Mouse (Mus musculus): ENCODE data around the gene Foxred1. TPM values are rescaled to one million over a fixed set of nuclear protein-coding genes. Genes with fewer than 3 reads are reported as not detected.

Gene Foxred1
- polyA plus RNA-seq, 1 experiment from 2014 or later = 35.5 TPM

Other genes with a start within 250 kb of the Foxred1 start
- gene St3gal4, start 91.8 kb downstream of the Foxred1 start, polyA plus RNA-seq (2014; fragmentation: Nextera tagmentation; extraction: Ambion mirVana) = 24.4 and 24.6 TPM in 2 replicates
- 77.2 and 80.3 TPM in 2 replicates for gene Dcps, start 35.0 kb downstream of the Foxred1 start, polyA plus RNA-seq (2014; fragmentation: Nextera tagmentation; extraction: Ambion mirVana)
- 141 and 148 TPM in 2 replicates for gene Srpr, start 10.9 kb downstream of the Foxred1 start, polyA plus RNA-seq (2014; fragmentation: Nextera tagmentation; extraction: Ambion mirVana)
- gene Tirap, start 10.8 kb downstream of the Foxred1 start, polyA plus RNA-seq (2014; fragmentation: Nextera tagmentation; extraction: Ambion mirVana) = 13.9 and 14.1 TPM in 2 replicates
- gene Fam118b, start 56.8 kb upstream of the Foxred1 start, polyA plus RNA-seq (2014; fragmentation: Nextera tagmentation; extraction: Ambion mirVana) = 34.1 and 36.6 TPM in 2 replicates
- 28.2 and 30.5 TPM in 2 replicates for gene Rpusd4, start 56.8 kb upstream of the Foxred1 start, polyA plus RNA-seq (2014; fragmentation: Nextera tagmentation; extraction: Ambion mirVana)
- gene Cdon, start 210.1 kb upstream of the Foxred1 start, polyA plus RNA-seq (2014; fragmentation: Nextera tagmentation; extraction: Ambion mirVana) = 12.7 and 13.8 TPM in 2 replicates

Measured in stomach, embryonic 14.5 days (tissue).